Mouse (Mus musculus): ENCODE results near the gene Stat4. TPM values are rescaled to one million over a fixed set of nuclear protein-coding genes. Genes with fewer than 3 reads are reported as not detected.
A peak's percentile ranks its signal among the peaks of the same experiment; 100 is the strongest.

Stat4 gene
- polyA plus RNA-seq (2014; fragmentation: Nextera tagmentation; extraction: Ambion mirVana): 0.93 and 0.95 TPM in 2 replicates

DNA sequence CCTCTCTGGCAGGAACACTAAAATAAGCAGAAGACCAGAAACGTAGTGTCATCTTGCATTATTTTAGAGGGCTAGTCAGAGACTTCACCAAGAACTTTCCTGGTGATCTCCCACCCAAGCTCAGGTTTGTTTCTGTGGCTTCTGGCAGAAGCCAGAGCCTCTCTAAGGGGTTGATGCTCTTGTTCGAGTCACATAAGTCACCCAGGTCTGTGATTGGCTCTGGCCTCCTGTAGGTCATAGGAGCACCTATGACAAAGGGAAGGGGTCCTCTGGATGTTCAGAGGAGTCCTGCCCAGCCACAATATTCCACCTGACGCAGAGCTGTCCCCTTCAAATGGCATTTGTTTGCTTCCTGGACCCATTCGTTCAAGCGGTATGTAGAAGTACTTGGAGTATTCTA is at the start of gene Stat4:
Gene Stat4 (plus strand): TSS at position 301 of the 400 bp plus-strand sequence.
- H3K9me3 ChIP-seq (ENCODE audit: control insufficient read depth, low read length): no peaks in the 10 kb centered on the region
- 90% methylated on average over 5 of the region's 5 CpGs for whole genome bisulfite sequencing

GRCm38 (mm10) chr1:51938357-51938756 is 48.6 kb upstream of the Stat4 start:
- ATAC-seq (ENCODE audit: low FRiP score) (no peak), DNase-seq (ENCODE audit: low spot score) (no peak)
- Histone ChIP-seq H3K4me3 (ENCODE audit: low read depth, low read length) (no peak overlapping the region), H3K9me3 (ENCODE audit: control insufficient read depth, low read length) (no peaks in the 10 kb centered on the region), H3K9ac (ENCODE audit: low read depth, low read length) (no peak overlapping the region), H3K4me2 (replicated peaks; ENCODE audit: low read depth, low read length) (no peak overlapping the region), H3K27me3 (ENCODE audit: control insufficient read depth, insufficient read depth, low read length) (no peaks in the 10 kb centered on the region), H3K27ac (ENCODE audit: low read depth, low read length) (no peak overlapping the region), H3K36me3 (ENCODE audit: control insufficient read depth, insufficient read depth, low read length) (no peaks in the 10 kb centered on the region), H3K4me1 (replicated peaks; ENCODE audit: control insufficient read depth, insufficient read depth, low read length) (no peaks in the 10 kb centered on the region)
- WGBS: 94% methylated on average over 7 of the region's 7 CpGs

More for the DNA sequence above, at the start of gene Stat4:
- H3K27me3 ChIP-seq (ENCODE audit: control insufficient read depth, insufficient read depth, low read length): no peaks in the 10 kb centered on the region
- no peak within 1 kb of the TSS for H3K27ac ChIP-seq (ENCODE audit: low read depth, low read length)
- H3K4me3 ChIP-seq (ENCODE audit: low read depth, low read length): no peak within 1 kb of the TSS
- H3K4me1 ChIP-seq (replicated peaks; ENCODE audit: control insufficient read depth, insufficient read depth, low read length): no peaks in the 10 kb centered on the region
- H3K9ac ChIP-seq (ENCODE audit: low read depth, low read length): no peak within 1 kb of the TSS
- no peak for DNase-seq (ENCODE audit: low spot score)
- no peak for ATAC-seq (ENCODE audit: low FRiP score)
- no peaks in the 10 kb centered on the region for H3K36me3 ChIP-seq (ENCODE audit: control insufficient read depth, insufficient read depth, low read length)
- H3K4me2 ChIP-seq (replicated peaks; ENCODE audit: low read depth, low read length): no peak within 1 kb of the TSS

DNA sequence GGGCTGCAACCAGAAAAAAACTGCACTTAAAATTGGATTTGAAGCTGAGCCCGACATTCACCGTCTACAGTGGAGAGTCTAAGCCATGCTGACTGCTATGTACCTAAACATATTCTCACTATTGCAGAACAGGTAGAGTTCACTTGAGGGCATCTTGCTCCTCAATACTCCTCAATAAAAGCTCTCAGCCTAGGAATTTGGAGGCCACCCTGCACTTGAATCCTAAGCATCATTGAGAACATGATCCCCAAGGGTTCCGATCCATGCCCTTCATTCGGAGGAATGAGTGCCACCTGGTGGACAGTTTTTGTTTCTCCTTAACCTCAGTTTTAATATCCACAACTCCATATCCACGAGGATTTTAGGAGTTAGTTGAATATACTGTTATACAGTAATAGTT is 42.2 kb upstream of the Stat4 start:
- WGBS: 49% methylated on average over 5 of the region's 5 CpGs
- no peak; the same call in 1 of the 2 replicates for ATAC-seq (ENCODE audit: low FRiP score)
- Histone ChIP-seq H3K27ac (ENCODE audit: low read depth, low read length) (no peak overlapping the region), H3K4me1 (replicated peaks; ENCODE audit: control insufficient read depth, insufficient read depth, low read length) (no peaks in the 10 kb centered on the region), H3K36me3 (ENCODE audit: control insufficient read depth, insufficient read depth, low read length) (no peaks in the 10 kb centered on the region), H3K9ac (ENCODE audit: low read depth, low read length) (no peak overlapping the region), H3K27me3 (ENCODE audit: control insufficient read depth, insufficient read depth, low read length) (no peaks in the 10 kb centered on the region), H3K9me3 (ENCODE audit: control insufficient read depth, low read length) (no peaks in the 10 kb centered on the region), H3K4me2 (replicated peaks; ENCODE audit: low read depth, low read length) (no peak overlapping the region), H3K4me3 (ENCODE audit: low read depth, low read length) (no peak overlapping the region)
- DNase-seq (ENCODE audit: low spot score): peak; percentile 80

- ATAC-seq (ENCODE audit: low FRiP score): no peak
- H3K9me3 ChIP-seq (ENCODE audit: control insufficient read depth, low read length): no peaks in the 10 kb centered on the region
- no peak overlapping the region for H3K4me3 ChIP-seq (ENCODE audit: low read depth, low read length)
- no peaks in the 10 kb centered on the region for H3K36me3 ChIP-seq (ENCODE audit: control insufficient read depth, insufficient read depth, low read length)
- H3K27ac ChIP-seq (ENCODE audit: low read depth, low read length): no peak overlapping the region
- H3K4me1 ChIP-seq (replicated peaks; ENCODE audit: control insufficient read depth, insufficient read depth, low read length): no peaks in the 10 kb centered on the region
- H3K9ac ChIP-seq (ENCODE audit: low read depth, low read length): no peak overlapping the region
- WGBS: 91% methylated on average over 4 of the region's 4 CpGs
- DNase-seq (ENCODE audit: low spot score): no peak
- no peaks in the 10 kb centered on the region for H3K27me3 ChIP-seq (ENCODE audit: control insufficient read depth, insufficient read depth, low read length)
- no peak overlapping the region for H3K4me2 ChIP-seq (replicated peaks; ENCODE audit: low read depth, low read length)
Measured at GRCm38 (mm10) chr1:51947116-51947515, 39.8 kb upstream of the Stat4 start.

DNA sequence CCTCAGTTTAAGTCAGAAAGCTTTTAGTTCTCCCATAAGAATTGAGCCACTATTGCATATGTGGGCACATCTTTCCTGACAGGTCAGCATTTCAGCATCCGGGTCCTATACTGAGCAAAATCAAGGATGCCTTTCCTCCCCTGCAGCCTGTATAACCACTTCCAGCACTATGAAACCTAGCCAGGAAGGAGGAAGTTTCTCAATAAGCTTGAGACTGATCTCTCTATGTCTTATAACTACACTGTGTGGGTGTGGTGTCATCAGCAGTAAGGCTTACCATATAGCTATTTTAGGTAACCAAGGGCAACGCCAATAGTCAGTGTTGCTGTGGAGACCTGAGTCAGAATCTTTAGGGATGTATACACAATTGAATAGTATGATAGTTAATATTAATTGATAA is 22.3 kb upstream of the Stat4 start:
- 93% methylated on average over 2 of the region's 2 CpGs for WGBS
- no peaks in the 10 kb centered on the region for H3K36me3 ChIP-seq (ENCODE audit: control insufficient read depth, insufficient read depth, low read length)
- no peak overlapping the region for H3K9ac ChIP-seq (ENCODE audit: low read depth, low read length)
- no peaks in the 10 kb centered on the region for H3K9me3 ChIP-seq (ENCODE audit: control insufficient read depth, low read length)
- H3K4me2 ChIP-seq (replicated peaks; ENCODE audit: low read depth, low read length): no peak overlapping the region
- DNase-seq (ENCODE audit: low spot score) (no peak), ATAC-seq (ENCODE audit: low FRiP score) (no peak)
- H3K4me1 ChIP-seq (replicated peaks; ENCODE audit: control insufficient read depth, insufficient read depth, low read length): no peaks in the 10 kb centered on the region
- H3K27me3 ChIP-seq (ENCODE audit: control insufficient read depth, insufficient read depth, low read length): no peaks in the 10 kb centered on the region
- H3K4me3 ChIP-seq (ENCODE audit: low read depth, low read length): no peak overlapping the region
- no peak overlapping the region for H3K27ac ChIP-seq (ENCODE audit: low read depth, low read length)

GRCm38 (mm10) chr1:51968994-51969393 is 18.0 kb upstream of the Stat4 start:
- Histone ChIP-seq H3K9me3 (ENCODE audit: control insufficient read depth, low read length) (no peaks in the 10 kb centered on the region), H3K9ac (ENCODE audit: low read depth, low read length) (no peak overlapping the region), H3K36me3 (ENCODE audit: control insufficient read depth, insufficient read depth, low read length) (no peaks in the 10 kb centered on the region), H3K4me3 (ENCODE audit: low read depth, low read length) (no peak overlapping the region), H3K4me1 (replicated peaks; ENCODE audit: control insufficient read depth, insufficient read depth, low read length) (no peaks in the 10 kb centered on the region), H3K4me2 (replicated peaks; ENCODE audit: low read depth, low read length) (no peak overlapping the region), H3K27me3 (ENCODE audit: control insufficient read depth, insufficient read depth, low read length) (no peaks in the 10 kb centered on the region), H3K27ac (ENCODE audit: low read depth, low read length) (no peak overlapping the region)
- DNase-seq (ENCODE audit: low spot score) (no peak), ATAC-seq (ENCODE audit: low FRiP score) (no peak)
- 67% methylated on average over 1 of the region's 1 CpGs for WGBS

GRCm38 (mm10) chr1:51970182-51970581 is 16.8 kb upstream of the Stat4 start:
- DNase-seq (ENCODE audit: low spot score) (no peak), ATAC-seq (ENCODE audit: low FRiP score) (no peak)
- Histone ChIP-seq H3K36me3 (ENCODE audit: control insufficient read depth, insufficient read depth, low read length) (no peaks in the 10 kb centered on the region), H3K27me3 (ENCODE audit: control insufficient read depth, insufficient read depth, low read length) (no peaks in the 10 kb centered on the region), H3K27ac (ENCODE audit: low read depth, low read length) (no peak overlapping the region), H3K4me3 (ENCODE audit: low read depth, low read length) (no peak overlapping the region), H3K9me3 (ENCODE audit: control insufficient read depth, low read length) (no peaks in the 10 kb centered on the region), H3K4me1 (replicated peaks; ENCODE audit: control insufficient read depth, insufficient read depth, low read length) (no peaks in the 10 kb centered on the region), H3K9ac (ENCODE audit: low read depth, low read length) (no peak overlapping the region), H3K4me2 (replicated peaks; ENCODE audit: low read depth, low read length) (no peak overlapping the region)
- WGBS: 87% methylated on average over 6 of the region's 6 CpGs

GRCm38 (mm10) chr1:51975589-51975988 is 11.4 kb upstream of the Stat4 start:
- Histone ChIP-seq H3K36me3 (ENCODE audit: control insufficient read depth, insufficient read depth, low read length) (no peaks in the 10 kb centered on the region), H3K4me2 (replicated peaks; ENCODE audit: low read depth, low read length) (no peak overlapping the region), H3K4me3 (ENCODE audit: low read depth, low read length) (no peak overlapping the region), H3K9ac (ENCODE audit: low read depth, low read length) (no peak overlapping the region), H3K4me1 (replicated peaks; ENCODE audit: control insufficient read depth, insufficient read depth, low read length) (no peaks in the 10 kb centered on the region), H3K27me3 (ENCODE audit: control insufficient read depth, insufficient read depth, low read length) (no peaks in the 10 kb centered on the region), H3K9me3 (ENCODE audit: control insufficient read depth, low read length) (no peaks in the 10 kb centered on the region), H3K27ac (ENCODE audit: low read depth, low read length) (no peak overlapping the region)
- no peak for ATAC-seq (ENCODE audit: low FRiP score)
- DNase-seq (ENCODE audit: low spot score): no peak
- WGBS: 84% methylated on average over 5 of the region's 5 CpGs

- Histone ChIP-seq H3K9ac (ENCODE audit: low read depth, low read length) (no peak overlapping the region), H3K4me3 (ENCODE audit: low read depth, low read length) (no peak overlapping the region), H3K4me2 (replicated peaks; ENCODE audit: low read depth, low read length) (no peak overlapping the region), H3K36me3 (ENCODE audit: control insufficient read depth, insufficient read depth, low read length) (no peaks in the 10 kb centered on the region), H3K27me3 (ENCODE audit: control insufficient read depth, insufficient read depth, low read length) (no peaks in the 10 kb centered on the region), H3K9me3 (ENCODE audit: control insufficient read depth, low read length) (no peaks in the 10 kb centered on the region), H3K27ac (ENCODE audit: low read depth, low read length) (no peak overlapping the region), H3K4me1 (replicated peaks; ENCODE audit: control insufficient read depth, insufficient read depth, low read length) (no peaks in the 10 kb centered on the region)
- WGBS: 92% methylated on average over 5 of the region's 5 CpGs
- DNase-seq (ENCODE audit: low spot score) (no peak), ATAC-seq (ENCODE audit: low FRiP score) (no peak)
Measured at GRCm38 (mm10) chr1:51979048-51979447, 7.9 kb upstream of the Stat4 start.
